Mouse (Mus musculus) T-helper 1 cell (primary cell): ENCODE data around the gene Theg.

Source experiments
- in situ Hi-C: fragments of 300-600 bp; cut with MboI, MseI; formaldehyde crosslinking; loops from one replicate; pipeline ENCODE4 v1.15.1; 2025; ENCODE audit warnings: high pct_unique_total_duplicates

Gene Theg

DNA sequence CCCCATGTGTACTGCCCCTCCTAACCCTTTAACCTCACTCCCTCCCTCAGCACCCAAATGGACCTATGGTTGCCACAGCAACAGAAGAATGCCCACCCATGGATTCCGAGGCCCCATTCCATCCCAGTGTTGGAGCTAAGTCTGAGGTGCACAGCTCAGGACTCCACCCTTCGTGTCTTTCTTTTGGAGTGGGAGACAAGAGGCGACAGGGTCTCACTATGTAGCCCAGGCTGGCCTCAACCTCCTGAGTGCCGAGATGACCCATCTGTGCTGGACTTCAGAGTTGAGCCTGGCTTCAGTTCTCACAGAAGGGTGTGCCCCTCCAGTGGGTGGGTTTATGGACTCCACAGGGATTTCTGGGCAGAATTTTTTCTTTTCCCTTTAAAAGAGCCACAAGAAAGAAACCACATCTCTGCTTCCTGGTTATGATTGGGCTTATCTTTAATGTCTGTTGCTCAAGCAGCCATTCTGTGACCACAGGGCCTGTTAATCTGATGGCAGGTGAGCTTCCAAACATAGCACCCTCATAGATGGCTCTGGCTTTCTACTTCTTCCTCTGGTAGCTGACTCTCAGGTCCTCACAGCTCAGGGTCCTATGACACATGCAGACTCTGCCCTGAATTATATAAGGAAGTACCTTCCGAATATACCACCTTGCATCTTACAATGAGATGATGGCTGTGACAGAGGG is at the start of gene Theg:
TSS of gene Theg (minus strand) at position 271 of the 691 bp plus-strand sequence.
- in situ Hi-C loops: no loop called here

DNA sequence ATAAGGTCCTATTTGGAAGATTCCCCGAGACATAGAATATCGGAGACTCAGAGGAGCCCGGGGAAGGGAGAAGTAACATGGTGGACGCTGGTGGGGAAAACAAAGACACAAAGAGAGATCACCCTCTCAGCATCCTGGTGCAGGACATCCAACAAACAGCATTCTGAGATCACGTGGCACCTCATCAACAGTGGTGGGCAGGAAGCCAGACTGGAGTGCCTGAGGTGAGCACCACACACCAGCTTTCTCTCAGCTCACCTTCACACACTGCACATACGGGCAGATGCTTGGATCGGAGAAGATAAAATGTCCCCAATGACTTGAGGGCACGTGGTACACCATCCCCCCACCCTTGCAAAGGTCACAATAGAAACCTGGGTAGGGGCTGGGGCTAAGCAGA is 49.2 kb upstream of the Theg start:
- in situ Hi-C loops: loop anchor here (25.0 kb wide), 1 partner anchor 1949 kb away; the partner anchor contains the start of genes Gm19402, Gm9508 and Tspear

DNA sequence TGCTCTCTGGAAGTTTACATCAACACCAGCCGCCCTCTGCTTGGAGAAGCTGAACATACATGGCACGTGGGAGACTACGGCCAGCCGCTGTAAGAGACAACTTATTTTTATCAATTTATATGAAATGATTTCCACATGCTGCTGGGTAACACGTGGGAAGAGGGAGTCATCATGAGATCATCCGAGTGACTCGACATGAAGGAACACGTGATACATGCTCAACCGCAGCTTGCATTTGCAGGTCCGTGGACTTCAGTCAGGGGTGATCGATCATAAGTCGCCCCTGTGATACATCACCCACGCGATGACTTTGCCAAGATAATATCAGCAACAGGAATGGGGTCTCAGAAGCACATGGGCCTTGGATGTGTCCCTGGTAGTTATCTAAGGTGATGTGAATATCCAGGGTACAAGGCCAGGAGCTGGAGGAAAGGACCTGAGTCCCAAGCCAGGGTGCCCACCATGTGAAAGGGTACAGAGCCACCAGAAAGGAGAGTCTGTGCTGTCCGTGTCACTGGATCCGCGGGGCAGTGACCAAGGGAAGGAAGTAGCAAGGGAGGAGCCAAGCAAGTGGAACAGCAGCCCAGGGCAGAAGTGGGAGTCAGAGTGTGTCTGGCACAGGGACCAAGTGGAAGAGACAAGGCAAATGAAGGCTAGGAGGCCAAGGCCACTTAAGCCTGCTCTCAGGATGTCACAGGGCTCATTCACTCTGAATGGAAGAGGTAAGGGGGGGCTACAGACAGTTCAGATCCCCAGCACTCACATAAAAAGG is 46.1 kb upstream of the Theg start:
- in situ Hi-C loops: loop anchor here (25.0 kb wide), 1 partner anchor 1946 kb away; the partner anchor contains the start of genes Gm19402, Gm9508 and Tspear

DNA sequence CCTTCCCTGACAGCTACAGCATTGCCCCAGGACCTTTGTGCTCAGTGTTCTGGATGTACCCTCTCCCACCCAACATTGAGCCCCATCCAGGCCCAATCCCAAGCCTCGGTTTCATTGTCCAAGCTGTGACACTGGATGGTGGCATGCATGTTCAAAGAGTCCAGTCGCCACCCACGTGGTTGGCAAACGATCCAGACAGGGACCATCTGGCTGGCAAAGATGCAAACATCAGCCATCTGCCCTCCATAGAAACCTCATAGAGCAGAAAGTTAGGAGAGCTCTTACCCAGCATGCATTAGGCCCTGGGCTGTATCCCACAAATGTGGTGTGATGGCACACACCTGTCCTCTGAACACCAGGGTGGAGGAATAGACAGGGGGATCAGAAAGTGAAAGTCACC is 44.3 kb upstream of the Theg start:
- in situ Hi-C loops: loop anchor here (25.0 kb wide), 1 partner anchor 1944 kb away; the partner anchor contains the start of genes Gm19402, Gm9508 and Tspear

DNA sequence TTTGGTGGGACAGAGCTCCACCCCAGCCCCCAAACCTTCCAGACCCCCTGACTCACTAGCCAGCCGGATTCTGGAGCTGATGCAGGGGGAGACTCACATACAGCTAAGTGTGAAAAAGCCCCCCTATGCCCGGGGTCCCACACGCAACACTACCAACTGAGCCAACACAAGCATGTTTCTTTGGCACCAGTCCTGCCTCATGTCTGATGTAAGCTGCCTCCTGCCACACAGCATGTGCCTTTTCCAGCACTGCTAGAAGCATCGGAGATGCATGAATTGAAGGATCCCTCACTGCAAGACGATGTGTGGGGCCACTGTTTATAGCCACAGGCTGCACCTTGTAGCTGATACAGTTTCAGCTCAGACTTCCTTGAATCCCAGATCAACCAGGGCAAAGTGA is 41.2 kb upstream of the Theg start:
- in situ Hi-C loops: loop anchor here (25.0 kb wide), 1 partner anchor 1941 kb away; the partner anchor contains the start of genes Gm19402, Gm9508 and Tspear

DNA sequence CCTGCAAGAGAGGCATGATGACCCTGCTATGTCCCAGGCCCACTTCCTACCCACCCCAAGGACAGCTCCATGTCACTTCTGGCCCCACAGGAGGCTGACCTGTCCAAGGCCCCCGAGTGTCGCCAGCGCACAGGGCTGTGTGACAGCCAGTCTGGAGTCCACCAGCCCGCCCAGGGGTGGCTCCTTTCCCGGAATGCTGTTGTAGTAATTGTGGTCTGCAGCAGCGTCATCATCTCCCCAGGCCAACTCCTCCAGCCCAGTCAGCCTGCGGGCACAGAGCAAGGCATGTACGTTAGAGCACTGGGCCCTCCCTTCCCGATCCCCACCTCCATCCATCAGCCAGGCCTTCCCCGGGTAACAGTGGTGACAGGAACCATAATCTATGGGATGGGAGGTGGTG is 39.0 kb upstream of the Theg start:
- in situ Hi-C loops: loop anchor here (25.0 kb wide), 1 partner anchor 1939 kb away; the partner anchor contains the start of genes Gm19402, Gm9508 and Tspear

DNA sequence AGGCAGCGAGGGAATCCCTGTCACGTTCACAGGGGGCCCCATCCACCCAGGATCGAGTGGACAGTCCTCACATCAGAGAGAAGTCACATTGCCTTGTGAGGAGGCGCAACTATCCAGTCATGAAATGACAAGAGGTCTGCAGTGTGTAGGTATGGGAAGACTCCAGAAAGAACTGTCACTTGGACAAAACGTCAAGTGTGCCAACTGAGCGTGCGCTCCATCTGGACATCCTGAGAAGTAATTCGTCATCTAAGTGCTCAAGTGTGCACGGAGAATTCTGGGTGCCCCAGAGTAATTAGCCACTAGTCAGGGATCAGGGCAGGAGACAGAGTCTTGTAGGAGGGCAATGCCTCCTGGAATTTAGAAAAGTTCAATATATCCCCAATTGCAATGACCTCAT is 38.3 kb upstream of the Theg start:
- in situ Hi-C loops: loop anchor here (25.0 kb wide), 1 partner anchor 1938 kb away; the partner anchor contains the start of genes Gm19402, Gm9508 and Tspear

DNA sequence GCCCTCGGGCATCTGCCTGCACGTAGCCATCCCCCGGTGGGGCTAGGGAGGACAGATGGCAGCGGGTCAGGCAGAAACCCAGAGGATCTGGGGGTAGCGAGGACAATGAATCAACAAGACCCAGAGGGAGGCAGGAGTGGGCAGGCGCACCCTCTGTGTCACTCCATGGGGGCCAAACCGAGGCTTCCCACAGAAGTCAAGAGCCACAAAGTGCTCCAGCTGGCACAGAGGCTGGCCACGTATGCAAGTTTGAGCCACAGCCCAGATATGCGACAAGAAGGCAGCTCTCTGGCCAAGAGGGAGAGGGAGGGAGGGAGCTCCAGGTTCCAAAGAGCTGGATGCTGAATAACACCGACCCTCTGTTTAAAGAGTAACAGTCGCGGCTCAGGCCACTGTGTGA is 36.8 kb upstream of the Theg start:
- in situ Hi-C loops: no loop called here

DNA sequence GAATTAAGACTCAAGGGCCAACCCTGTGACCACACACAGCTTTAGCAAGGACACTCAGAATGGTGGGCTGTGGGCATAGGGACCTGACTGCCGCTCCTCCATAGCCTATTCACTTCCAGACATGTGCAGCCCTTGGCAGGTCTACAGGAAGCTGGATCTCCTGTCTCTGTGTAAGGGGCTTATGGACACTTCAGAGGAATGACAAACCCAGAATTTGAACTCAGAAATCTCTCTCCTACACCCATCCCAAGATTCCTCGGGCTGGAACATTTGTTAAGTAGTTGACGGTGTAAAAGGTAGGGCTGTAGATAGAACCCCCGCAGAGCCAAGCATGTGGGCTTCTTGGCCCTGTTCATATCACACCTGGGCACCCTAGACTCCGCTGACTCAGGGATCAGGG is 29.2 kb upstream of the Theg start:
- in situ Hi-C loops: no loop called here

DNA sequence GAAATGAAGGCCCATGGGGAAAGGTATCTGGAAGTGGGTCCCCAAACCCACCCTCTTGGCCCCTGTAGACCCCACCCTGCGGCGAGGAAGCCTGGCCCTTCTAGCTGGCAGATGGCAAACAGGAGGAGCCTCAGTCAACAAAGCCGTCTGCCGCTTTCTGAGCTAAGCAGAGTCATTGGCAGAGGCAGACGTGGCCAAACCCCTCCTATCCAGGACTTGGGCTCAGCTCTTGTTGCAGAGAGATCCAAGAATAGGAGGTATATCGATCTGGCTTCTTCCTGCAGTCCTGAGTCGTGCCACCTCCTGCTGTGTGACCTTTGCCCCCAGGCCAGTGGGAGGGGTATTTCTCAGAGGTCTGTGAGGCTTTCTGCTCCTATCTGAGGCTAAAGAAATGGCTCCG is 28.7 kb upstream of the Theg start:
- in situ Hi-C loops: no loop called here

DNA sequence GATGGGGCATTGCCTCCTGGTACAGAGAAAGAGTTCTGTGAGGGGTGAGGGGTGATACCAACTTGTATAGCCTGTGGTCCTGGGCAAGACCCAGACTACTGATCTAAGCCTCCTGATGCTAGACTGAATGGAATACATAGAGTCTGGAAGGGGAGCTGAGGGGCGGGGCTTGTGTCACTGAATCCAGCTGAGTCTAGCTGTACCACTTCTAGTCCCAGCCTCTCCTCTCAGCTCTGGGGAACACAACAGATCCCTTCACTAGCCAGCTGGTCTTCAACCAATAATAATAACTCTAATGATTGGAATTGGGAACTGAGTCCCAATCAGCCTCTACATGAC is 27.1 kb upstream of the Theg start:
- in situ Hi-C loops: no loop called here

DNA sequence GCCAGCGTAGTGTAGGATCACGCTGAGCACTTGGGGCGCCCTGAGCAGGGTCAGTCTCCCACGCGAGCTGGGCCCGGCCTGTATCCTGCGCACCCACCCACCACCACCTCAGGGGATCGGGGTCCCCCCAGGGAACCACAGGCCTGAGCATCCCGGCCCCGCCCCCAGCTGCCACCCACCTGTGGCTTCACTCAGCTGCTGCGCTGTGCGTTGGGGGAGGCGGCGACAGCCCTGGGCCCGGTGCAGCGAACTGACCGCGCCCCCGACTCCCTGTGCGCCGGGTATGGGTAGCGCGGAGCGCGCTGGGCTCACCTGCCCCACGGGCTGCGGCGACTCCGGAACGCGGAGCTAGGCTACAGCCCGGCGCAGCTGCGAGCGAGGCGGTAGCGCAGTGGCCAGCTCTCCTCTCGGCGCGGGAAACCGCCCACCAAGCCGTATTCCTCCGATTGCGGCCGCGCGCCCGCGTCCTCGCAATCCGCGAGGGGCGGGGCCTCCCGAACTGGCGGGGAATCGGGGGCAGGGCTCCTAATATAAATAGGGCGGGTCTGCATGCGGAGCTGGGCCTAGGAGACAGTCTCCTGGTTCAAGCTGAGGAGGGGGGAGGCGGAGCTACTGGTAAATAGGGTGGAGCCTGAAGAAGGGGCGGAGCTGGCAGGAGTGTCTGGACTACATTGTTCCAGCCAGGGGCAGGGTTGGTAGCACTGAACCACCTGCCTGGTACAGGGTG is 26.6 kb upstream of the Theg start, which contains the start of gene C2cd4c:
TSS of gene C2cd4c (minus strand) at position 448 of the 727 bp plus-strand sequence.
- in situ Hi-C loops: no loop called here

DNA sequence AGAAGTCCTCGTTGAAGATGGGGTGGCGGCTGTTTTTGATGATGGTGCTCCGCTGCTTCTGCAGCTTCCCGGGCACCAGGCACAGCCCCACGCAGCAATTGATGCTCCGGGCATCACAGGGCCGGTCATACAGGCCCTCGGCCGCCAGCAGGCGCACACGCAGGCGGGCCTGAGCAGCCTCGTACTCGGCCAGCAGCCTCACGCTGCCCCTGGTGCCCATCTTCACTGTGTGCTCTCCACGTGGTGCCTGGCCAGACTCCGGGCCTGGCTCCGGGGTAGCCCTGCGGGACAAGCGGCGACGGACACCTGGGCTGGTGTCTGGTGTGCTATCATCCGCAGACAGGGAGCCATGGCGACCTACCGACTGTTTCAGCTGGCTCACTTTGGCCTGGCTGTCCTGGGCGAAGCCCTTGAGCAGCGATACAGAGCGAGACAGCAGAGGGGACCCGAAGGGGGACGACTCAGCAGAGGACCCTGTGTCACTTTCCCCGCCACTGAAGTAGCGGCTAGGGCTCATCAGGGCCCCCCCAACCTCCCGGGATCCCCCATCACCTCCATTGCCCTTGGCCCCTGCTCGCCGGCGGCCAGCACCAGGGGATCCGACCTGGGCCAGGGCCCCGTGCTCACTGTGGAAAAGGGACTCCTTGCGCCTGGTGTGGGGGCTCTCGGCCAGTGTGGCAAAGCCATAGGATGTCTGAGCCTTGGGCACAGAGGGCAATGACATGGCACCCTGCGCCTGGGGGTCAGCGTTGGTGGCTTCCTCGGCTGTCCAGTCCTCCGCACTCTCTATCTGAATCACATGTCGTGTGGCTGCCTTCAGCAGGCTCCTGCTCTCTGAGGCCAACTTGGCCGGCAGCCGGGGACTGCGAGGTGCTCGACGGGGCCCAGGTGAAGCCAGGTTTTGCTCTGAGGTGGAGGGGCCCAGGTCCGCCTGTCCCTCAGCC is 25.3 kb upstream of the Theg start:
- in situ Hi-C loops: no loop called here

DNA sequence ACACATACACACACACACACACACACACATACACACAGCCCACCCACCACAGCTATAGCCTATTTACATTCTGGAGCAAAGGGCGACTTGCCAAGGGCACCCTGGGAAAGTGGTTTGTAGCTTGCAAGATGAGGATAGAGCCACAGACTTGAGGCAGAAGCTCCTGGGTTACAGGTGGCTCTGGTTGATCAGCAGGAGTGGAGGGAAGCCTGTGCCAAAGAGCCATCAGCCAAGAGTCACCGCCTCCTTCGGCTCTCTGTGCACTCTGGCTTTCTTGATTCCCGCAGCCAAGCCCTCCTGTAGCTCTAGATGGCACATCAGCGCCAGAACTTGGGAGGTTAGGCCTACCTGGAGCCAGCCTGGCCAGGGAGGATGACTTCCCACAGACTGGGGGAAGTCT is 24.2 kb upstream of the Theg start:
- in situ Hi-C loops: no loop called here

DNA sequence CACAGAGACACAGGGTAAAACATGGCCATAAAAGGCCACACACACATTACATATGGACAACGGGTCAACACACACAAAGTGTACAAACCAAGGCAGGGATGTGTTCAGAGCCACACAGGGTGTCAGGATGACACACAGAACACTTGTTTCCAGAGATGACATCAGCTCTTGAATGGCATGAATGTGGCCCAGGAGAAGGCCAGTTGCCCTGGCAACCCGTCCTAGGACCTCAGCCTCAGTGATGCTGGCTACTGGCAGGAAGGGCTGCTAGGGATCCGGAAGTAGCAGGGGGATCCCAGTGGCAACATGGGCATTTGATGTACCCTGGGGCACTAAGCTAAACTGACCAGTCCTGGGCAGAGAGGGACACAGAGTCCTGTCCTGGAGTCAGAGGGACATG is 22.1 kb upstream of the Theg start:
- in situ Hi-C loops: no loop called here

DNA sequence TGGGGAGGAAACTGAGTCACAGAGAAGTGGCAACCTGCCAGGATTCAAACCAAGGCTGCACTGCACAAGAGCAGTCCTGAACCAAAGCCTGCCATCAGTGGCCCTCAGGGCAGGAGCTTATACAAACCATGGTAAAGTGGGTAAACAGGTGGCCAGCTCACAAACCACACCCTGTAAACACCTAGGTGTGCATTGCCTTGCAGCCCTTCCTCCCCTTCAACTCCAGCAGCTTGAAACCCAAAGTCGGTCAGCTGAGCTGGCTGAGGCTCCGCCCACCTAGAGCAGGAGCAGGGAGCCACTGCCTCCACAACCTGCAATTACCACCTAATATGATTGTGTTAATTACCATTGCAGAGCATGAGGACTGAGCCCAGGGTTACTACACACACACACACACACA is 20.8 kb upstream of the Theg start:
- in situ Hi-C loops: no loop called here

DNA sequence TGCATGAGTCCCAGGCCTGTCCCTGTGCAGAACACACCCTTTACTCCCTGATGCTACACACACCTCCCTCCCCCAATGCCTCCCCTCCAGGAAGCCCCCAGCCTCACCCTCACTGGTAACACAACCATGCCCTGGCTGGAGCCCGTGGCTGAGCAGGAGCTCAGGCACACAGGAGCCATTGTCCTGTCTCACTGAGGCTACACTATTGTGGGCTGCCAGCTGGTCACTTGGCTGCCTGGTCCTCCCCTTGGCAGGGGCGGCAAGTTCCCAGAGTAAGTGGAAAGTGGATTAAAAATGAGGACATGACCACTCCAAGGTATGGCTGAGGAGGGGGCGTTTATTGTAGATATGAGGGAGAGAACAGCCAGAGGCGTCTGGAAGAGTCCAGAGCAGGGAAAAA is 19.4 kb upstream of the Theg start:
- in situ Hi-C loops: no loop called here

DNA sequence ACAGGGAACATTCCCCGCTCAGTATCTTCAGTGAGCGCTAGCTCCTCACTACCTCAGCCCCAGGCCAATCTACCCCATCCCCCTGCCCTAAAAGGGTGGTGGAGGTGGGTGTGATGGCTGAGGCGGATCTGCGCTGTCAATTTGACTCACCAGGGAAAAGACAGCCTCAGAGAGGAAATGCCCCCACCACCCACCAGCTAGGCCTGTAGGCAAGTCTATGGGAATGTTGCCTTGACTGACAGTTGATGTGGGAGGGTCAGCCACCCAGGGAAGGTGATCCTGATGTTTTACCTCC is 10.8 kb upstream of the Theg start:
- in situ Hi-C loops: loop anchor here (5.0 kb wide), 1 partner anchor 49 kb away; the partner anchor contains the start of gene Odf3l2

DNA sequence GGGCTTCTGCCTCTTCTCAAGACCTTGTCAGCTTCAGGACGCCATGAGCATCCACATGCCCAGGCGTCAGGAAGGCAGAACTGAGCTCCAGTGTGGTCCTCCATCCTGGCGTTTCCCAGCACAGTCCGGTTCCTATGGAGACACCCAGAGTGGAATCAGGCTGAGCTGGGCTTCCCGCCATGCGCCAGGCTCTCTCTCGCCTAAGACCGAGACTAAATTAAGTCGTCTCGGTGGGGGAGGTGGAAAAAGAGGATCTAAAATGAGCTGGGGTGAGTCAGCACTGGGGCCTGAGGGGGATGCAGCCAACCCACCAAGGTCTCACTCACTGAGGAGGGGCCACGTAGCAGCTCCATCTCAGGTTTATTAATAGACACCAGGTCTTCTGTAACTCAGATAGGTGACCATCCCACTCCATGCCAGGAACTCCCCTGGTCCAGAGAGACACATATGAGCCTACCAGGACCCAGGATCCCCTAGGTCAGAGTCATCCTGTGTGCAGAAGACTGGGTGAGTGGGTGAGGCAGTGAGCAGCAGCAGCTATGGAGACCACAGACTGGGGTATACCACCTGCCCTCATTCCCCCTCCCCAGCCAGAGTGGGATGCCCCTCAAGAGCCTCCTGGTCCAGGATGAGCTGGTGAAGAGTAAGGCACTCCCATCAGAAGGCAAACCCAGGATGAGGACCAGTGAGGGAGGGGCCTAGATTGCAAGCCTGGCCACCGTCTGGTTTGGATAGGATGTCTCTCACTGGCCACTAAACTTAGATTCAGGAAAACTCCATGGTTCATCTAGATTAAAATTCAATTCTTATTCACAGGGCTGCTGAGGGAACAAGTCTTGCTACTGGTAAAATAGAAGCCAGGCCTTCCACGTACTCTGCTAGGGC is 10.2 kb upstream of the Theg start:
- in situ Hi-C loops: loop anchor here (5.0 kb wide), 1 partner anchor 50 kb away; the partner anchor contains the start of gene Odf3l2

DNA sequence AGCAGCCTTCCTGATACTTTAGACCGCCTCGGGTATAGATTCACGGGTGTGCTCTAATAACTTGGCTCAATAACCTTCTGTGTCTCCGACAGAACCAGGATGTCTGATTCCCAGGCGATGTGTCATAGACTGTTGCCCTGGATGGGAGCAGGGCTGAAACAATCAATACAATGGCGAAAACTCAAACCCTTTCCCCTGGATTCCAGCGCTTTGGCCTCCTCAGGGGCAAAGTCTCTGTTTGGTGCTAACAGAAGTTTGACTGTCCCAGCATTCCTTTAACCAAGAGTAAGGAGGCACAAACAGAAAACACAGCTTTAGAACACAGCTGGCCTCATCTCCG is 8.4 kb upstream of the Theg start:
- in situ Hi-C loops: loop anchor here (5.0 kb wide), 1 partner anchor 52 kb away; the partner anchor contains the start of gene Odf3l2
